Mouse (Mus musculus) mature B cell (primary cell): ENCODE measurements around the gene Dio1.

Source experiments
- in situ Hi-C: fragments of 300-500 bp; cut with MboI; formaldehyde crosslinking; loops from 2 replicates; pipeline ENCODE4 v1.14.3; 2019

The Dio1 gene

GRCm38 (mm10) chr4:107300902-107301555 lies 5.9 kb downstream of the Dio1 start:
- in situ Hi-C loops = no loop called here

GRCm38 (mm10) chr4:107300371-107300770 lies 6.6 kb downstream of the Dio1 start:
- in situ Hi-C loops = no loop called here

- in situ Hi-C loops = no loop called here
These were observed 7.1 kb downstream of the Dio1 start for GRCm38 (mm10) chr4:107299779-107300340.

DNA sequence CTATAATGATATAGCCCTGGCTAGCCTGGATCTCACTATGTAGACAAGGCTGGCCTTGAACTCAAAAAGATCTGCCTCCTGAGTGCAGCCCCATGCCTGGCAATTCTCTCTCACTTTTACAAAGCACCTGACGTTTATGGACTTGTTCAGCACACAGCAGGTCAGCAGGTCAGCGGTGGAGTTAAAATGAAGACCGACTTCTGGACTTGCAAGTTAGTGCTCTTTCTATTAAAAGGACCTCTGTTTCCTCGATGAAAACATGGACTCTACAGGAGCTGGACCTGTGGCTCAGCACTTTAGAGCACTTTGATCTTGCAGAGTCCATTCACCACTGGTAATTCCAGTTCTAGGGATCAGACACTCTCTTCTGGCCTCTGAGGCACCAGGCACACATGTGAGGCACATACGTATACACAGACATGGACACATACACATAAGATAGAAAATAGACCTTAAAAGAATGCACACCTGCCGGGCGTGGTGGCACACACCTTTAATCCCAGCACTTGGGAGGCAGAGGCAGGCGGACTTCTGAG lies 8.8 kb downstream of the Dio1 start:
- in situ Hi-C loops = no loop called here

- in situ Hi-C loops = no loop called here
These were observed 14.7 kb downstream of the Dio1 start for GRCm38 (mm10) chr4:107292273-107292662.

- in situ Hi-C loops = no loop called here
These were observed 15.2 kb downstream of the Dio1 start for GRCm38 (mm10) chr4:107291611-107292272.

- in situ Hi-C loops = no loop called here
These were observed 19.5 kb downstream of the Dio1 start for GRCm38 (mm10) chr4:107287517-107287916.

DNA sequence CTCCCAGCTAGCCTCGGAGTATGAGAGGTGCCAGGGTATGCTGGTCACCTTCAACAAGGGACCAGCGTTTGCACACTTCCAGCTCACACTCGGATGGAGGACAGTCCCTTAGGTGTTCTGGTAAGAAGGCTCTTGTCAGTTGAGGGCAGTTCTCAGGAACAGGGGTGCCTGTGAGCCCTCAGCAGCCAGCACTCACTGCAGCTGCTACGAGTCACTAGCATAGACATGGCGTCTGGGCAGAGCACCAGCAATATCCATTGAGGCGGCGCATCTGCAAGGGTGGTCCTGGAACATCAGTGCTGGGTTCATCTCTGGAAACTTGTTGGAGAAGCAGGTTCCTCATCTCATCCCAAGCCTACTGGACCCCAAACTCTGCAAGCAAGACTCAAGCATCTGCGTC lies 20.6 kb downstream of the Dio1 start:
- in situ Hi-C loops = no loop called here

DNA sequence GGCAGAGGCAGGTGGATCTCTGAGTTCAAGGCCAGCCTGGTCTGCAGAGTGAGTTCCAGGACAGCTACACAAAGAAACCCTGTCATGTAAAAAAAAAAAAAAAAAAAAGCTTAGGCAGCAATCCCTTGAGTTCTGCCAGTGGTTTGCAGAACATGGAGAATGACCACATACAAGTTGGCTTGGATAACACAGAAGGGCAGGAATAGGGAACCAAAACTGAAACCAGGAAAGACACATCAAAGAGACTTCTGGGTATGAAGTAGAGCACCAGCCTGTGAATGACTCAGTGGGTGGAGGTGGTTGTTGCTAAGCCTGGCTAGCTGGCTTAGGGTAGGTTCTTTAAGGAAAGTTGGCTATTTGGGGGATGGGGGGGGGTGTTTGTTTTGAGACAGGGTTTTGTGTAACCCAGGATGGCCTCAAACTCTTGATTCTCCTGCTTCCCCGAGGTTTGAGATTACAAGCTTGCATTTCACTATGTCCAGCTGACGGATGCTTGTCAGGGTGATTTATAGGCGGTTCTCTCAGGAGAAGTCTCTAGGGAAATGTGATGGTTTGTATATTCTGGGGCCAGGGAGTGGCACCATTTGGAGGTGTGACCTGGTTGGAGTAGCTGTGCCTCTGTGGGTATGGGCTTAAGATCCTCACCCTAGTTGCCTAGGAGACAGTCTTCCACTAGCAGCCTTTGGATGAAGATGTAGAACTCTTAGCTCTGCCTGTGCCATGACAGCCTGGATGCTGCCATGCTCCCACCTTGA lies 21.3 kb downstream of the Dio1 start:
- in situ Hi-C loops = no loop called here

DNA sequence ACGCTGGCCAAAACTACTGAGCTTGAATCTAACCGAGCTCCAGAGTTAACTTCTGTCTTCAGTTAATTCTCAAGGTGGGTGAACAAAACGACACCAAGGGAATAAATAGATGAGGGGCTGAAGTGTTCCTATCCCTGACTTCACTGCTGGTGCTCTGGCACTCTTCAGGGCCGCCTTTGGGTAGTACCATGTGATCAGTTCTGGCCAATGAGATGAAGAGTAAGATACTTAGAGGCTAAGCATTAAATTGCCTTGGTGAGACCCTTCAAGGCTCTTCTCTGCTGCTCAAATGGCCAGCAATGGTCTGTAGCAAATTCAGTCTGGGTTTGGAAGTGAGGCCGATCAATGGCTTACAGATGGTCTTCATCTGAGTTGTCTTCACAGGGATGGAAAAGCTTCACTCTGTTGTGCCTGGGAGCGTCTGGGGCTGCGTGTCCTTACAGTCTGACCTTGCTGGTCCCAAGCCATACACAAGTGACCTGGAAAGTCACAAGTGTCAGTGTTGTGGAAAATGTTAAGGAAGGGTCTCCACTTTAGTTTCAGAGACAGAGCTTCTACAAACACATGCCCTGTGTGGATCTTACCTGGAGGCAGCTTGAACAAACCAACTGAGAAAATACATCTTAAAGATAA lies 26.0 kb downstream of the Dio1 start:
- in situ Hi-C loops = no loop called here

GRCm38 (mm10) chr4:107278188-107278707 lies 28.7 kb downstream of the Dio1 start:
- in situ Hi-C loops = no loop called here

- in situ Hi-C loops = no loop called here
These were observed 32.5 kb downstream of the Dio1 start for GRCm38 (mm10) chr4:107274511-107274910.

DNA sequence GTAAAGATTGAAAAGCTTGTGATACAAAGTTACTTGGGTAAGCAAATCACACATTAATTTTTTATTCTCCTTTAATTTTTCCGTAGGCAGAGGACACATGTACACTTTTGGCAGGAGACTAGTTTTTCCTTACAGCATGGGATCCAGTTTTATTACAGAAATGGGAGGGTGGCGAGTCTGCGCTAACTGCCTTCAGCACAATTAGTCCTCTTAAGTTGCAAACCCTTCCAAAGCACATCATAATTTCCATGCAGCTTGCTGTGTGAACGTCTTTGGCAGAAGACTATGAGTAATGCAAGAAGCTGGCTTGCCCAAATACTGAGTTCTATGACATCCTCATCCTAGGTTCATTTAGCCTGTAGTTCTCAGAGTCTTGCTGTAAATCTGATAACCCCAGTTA lies 33.3 kb downstream of the Dio1 start:
- in situ Hi-C loops = no loop called here

DNA sequence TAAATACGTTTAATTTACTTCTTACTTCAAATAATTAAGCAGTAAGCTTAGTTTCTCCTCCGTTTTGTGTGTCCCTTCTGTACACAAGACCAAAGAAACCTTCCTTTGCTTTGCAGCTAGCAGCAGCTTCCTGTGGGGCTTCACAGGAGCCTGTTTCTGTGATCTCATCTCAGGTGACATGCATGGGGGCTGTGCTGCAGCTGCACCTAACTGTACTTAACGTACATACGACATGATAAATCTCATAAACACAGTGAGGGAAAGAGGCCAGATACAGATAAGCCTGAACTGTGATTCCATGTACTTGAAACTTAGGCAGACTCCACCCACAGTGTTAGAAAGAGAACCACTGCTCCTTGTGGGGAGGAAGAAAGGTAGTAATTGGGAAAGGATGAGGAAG lies 47.0 kb downstream of the Dio1 start:
- in situ Hi-C loops = no loop called here

GRCm38 (mm10) chr4:107254414-107254813 lies 52.6 kb downstream of the Dio1 start:
- in situ Hi-C loops = no loop called here

GRCm38 (mm10) chr4:107253125-107254091 lies 53.6 kb downstream of the Dio1 start, which contains the start of the genes Lrrc42 and Hspb11:
TSS of gene Lrrc42 (minus strand) at chr4:107253532.
TSS of gene Hspb11 (plus strand) at chr4:107253593.
- in situ Hi-C loops = no loop called here

DNA sequence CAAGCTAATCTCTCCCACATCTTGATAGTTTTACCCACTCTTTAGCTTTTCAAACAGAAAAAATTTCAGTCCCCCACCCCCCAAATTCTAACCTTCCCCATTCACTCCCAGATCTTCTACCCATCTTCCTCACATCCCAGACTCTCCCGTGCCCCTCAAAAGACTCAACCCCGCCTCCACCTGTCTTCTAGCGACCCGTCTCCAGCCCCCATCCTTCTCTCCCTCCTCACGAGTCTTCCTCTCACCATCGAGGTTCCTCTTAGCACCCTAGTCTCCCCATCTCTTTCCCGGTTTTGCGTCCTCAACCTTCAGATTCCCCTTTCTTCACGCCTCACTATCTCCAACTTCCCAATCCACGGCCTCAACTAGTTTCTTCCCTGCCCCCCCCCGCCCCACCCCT lies 54.4 kb downstream of the Dio1 start:
- in situ Hi-C loops = no loop called here

GRCm38 (mm10) chr4:107250494-107250893 lies 56.5 kb downstream of the Dio1 start:
- in situ Hi-C loops = no loop called here

GRCm38 (mm10) chr4:107249471-107249870 lies 57.5 kb downstream of the Dio1 start:
- in situ Hi-C loops = loop anchor here (10.0 kb wide), 1 partner anchor 95 kb away; no protein-coding TSS in a partner anchor

GRCm38 (mm10) chr4:107248061-107248460 lies 58.9 kb downstream of the Dio1 start:
- in situ Hi-C loops = loop anchor here (10.0 kb wide), 1 partner anchor 97 kb away; no protein-coding TSS in a partner anchor
